Mouse (Mus musculus) kidney, postnatal 10 days (tissue): Measurements from ENCODE around the gene Gm7030.

Experiments
- DNase-seq: peaks from one replicate; pipeline ENCODE4 v3.0.0; 2021; ENCODE audit warnings: mixed read lengths

Gene Gm7030

GRCm38 (mm10) chr17:36060829-36061228, 68.4 kb downstream of the Gm7030 start:
- peak; percentile 95 for DNase-seq
